ENCODE assay signal across 8 mouse cellular contexts in the genomic region with DNA sequence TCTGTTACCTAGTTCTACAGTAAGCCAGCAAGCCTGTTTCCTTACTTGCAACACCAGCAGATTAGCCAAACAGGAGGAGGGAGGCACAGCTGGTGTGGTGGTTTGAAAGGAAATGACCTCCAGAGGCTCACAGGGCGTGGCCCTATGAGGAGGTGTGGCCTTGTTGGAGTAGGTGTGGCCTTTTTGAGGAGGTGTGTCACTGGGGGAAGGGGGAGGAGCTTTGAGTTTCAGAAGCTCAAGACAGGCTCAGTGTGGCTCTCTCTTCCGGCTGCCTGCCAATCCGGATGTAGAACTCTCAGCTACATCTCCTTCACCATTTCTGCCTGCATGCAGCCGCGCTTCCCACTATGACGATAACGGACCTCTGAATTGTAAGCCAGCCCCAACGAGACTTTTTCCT.
A peak's percentile ranks its signal among the peaks of the same experiment; 100 is the strongest.
DNase-seq lines count a peak whose midpoint lies in the region.

No protein-coding gene starts in this region.

- DNase-seq in adrenal gland, postnatal 14 days = peak; percentile 42
- no peak for DNase-seq in adrenal gland, postnatal 25 days
- DNase-seq in 3T3-L1 (ENCODE audit: low read depth, low spot score) = peak; percentile 31
- peak; percentile 18 for DNase-seq in c-Kit-positive CD71-positive TER-119-positive erythroid progenitor cells, embryonic 14.5 days (ENCODE audit: low spot score)
- DNase-seq in lung, postnatal 4 days = peak; percentile 57 to 62
- DNase-seq in gastrocnemius, postnatal 10 days = no peak
- no peak for DNase-seq in embryo, embryonic 9.5 days (ENCODE audit: extremely low spot score)
- no peak for DNase-seq in cerebellum, postnatal 14 days

Comparison
In these comparisons a context has a peak if more than half of its experiments do, and no peak if none do; other contexts are left out.
1. DNase-seq: peak in adrenal gland, postnatal 14 days (single experiment), 3T3-L1 (single experiment), c-Kit-positive CD71-positive TER-119-positive erythroid progenitor cells, embryonic 14.5 days (single experiment) and lung, postnatal 4 days (2 of 2); none in adrenal gland, postnatal 25 days (single experiment), gastrocnemius, postnatal 10 days (single experiment), embryo, embryonic 9.5 days (single experiment) and cerebellum, postnatal 14 days (0 of 2).